Mouse (Mus musculus): Measurements from ENCODE around the gene Stat3.

DNA sequence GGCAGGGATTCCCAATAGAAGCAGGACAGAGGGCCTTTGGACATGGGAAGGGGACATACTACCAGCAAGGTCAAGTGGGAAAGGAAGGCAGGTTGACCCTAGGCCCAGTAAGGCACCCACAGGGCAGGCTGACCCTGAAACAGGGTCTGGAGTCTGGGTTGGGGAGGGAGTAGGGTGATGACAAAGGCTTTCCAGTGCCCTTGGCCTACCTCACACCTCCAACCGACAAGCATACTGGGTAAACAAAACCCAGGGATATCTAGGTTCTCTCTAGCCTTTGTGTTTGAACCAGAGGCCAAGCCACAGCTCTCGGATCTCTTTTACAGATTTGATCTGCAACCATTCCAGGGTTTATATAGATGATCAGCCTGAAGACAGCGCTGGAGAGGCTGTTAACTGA lies 51.6 kb downstream of the Stat3 start:
- TF ChIP-seq GATA1 (IDR thresholded peaks at IDR 0.05; ENCODE audit: borderline replicate concordance, low read length) = no peak
- TF ChIP-seq FLI1 (IDR thresholded peaks at IDR 0.05; ENCODE audit: low read length) = no peak

Measured in megakaryocyte, embryonic 14.5 days (primary cell).